Mouse (Mus musculus) G1E (cell line): ENCODE measurements around the gene Cnr2. TPM values are rescaled to one million over a fixed set of nuclear protein-coding genes. Genes with fewer than 3 reads are reported as not detected.

Experiments used
- ATAC-seq: 2 replicates; pipeline ENCODE4 v1.8.0; 2016; ENCODE audit warnings: mild to moderate bottlenecking; ENCODE audit not compliant: insufficient number of reproducible peaks, poor library complexity, low FRiP score, severe bottlenecking; ENCODE audit errors: extremely low read depth
- DNase-seq: peaks from one replicate; pipeline ENCODE4 v3.0.0; 2012; ENCODE audit warnings: low spot score
- H3K27me3 ChIP-seq: 2 replicates; pipeline ENCODE4 v1.6.1; 2012; ENCODE audit warnings: mild to moderate bottlenecking, low read length, inconsistent platforms; ENCODE audit not compliant: insufficient read depth
- H3K36me3 ChIP-seq: replicated peaks from 2 replicates; pipeline ENCODE3; 2012; ENCODE audit warnings: mild to moderate bottlenecking, inconsistent platforms
- H3K4me1 ChIP-seq: 2 replicates; pipeline ENCODE4 v1.6.1; 2012; ENCODE audit warnings: low read depth, low read length, inconsistent platforms, mixed read lengths; ENCODE audit not compliant: insufficient read depth
- H3K4me3 ChIP-seq: 2 replicates; pipeline ENCODE4 v1.5.1; 2012; ENCODE audit warnings: low read depth, mild to moderate bottlenecking, inconsistent platforms, low read length, moderate library complexity, mixed read lengths
- H3K9me3 ChIP-seq: replicated peaks from 2 replicates; pipeline ENCODE4 v1.6.1; 2012; ENCODE audit warnings: inconsistent platforms
- CTCF ChIP-seq: IDR thresholded peaks from 2 replicates; pipeline ENCODE4 v1.5.1; 2012; ENCODE audit warnings: low read depth, low read length, inconsistent platforms, mixed read lengths
- GATA1 ChIP-seq: IDR thresholded peaks from 2 replicates; pipeline ENCODE4 v1.6.1; 2012; ENCODE audit warnings: borderline replicate concordance, low read length, inconsistent platforms, mixed read lengths
- GATA2 ChIP-seq: IDR thresholded peaks from 2 replicates; pipeline ENCODE4 v1.6.1; 2012; ENCODE audit warnings: low read depth, low read length, inconsistent platforms, borderline replicate concordance
- POLR2AphosphoS5 ChIP-seq: IDR thresholded peaks from 2 replicates; pipeline ENCODE4 v1.6.1; 2012; ENCODE audit warnings: low read depth, low read length, inconsistent platforms; ENCODE audit not compliant: insufficient replicate concordance
- TAL1 ChIP-seq: conservative IDR thresholded peaks from 2 replicates; pipeline ENCODE4 v1.6.1; 2012; ENCODE audit warnings: low read depth, low read length, inconsistent platforms, mixed read lengths
- polyA plus RNA-seq: library from polyadenylated mRNA; stranded (reverse); fragments of >175 nt; gene quantifications from 2 replicates; pipeline ENCODE4 v1.2.3, GENCODE M21; 2012
- total RNA-seq, 2 experiments: library from RNA; stranded (forward) in 1 of 2; stranded (reverse) in 1 of 2; fragments of 200-1000 nt in 1 of 2; fragments of >200 nt in 1 of 2; fragmentation: Nextera tagmentation in 1 of 2; gene quantifications; 2 replicates each; pipeline ENCODE4 v1.2.3; 2014 to 2017

Cnr2 gene
- total and polyA plus RNA-seq, 3 experiments, result 5.1 to 28.2 (median 13.6) TPM

GRCm38 (mm10) chr4:135962946-135963345, 67.8 kb downstream of the Cnr2 start:
- Histone ChIP-seq H3K4me3 (peak overlapping the region; percentile 83), H3K36me3 (peaks cover 82% of the 10 kb centered on the region), H3K4me1 (peaks cover 45% of the 10 kb centered on the region), H3K27me3 (no peaks in the 10 kb centered on the region), H3K9me3 (no peaks in the 10 kb centered on the region)
- TF ChIP-seq CTCF (no peak), POLR2AphosphoS5 (no peak), GATA1 (no peak), TAL1 (no peak), GATA2 (no peak)
- no peak for ATAC-seq
- no peak for DNase-seq

GRCm38 (mm10) chr4:135963457-135964193, 68.4 kb downstream of the Cnr2 start, which contains the start of gene Gale:
Gene Gale (plus strand): TSS chr4:135963727.
- Histone ChIP-seq H3K9me3 (no peaks in the 10 kb centered on the region), H3K4me1 (peaks cover 47% of the 10 kb centered on the region), H3K36me3 (peaks cover 82% of the 10 kb centered on the region), H3K4me3 (peak within 1 kb of the TSS; percentile 83), H3K27me3 (no peaks in the 10 kb centered on the region)
- ATAC-seq, result peak; percentile 82
- DNase-seq, result peak; percentile 91
- TF ChIP-seq TAL1, result no peak
- no peak for TF ChIP-seq CTCF
- TF ChIP-seq GATA1, result no peak
- no peak for TF ChIP-seq POLR2AphosphoS5
- no peak for TF ChIP-seq GATA2

- H3K27me3 ChIP-seq, result no peaks in the 10 kb centered on the region
- H3K4me3 ChIP-seq, result peak overlapping the region; percentile 83
- ATAC-seq (no peak), DNase-seq (no peak)
- H3K36me3 ChIP-seq, result peaks cover 82% of the 10 kb centered on the region
- peaks cover 55% of the 10 kb centered on the region for H3K4me1 ChIP-seq
- no peaks in the 10 kb centered on the region for H3K9me3 ChIP-seq
- TF ChIP-seq TAL1 (no peak), GATA1 (no peak), POLR2AphosphoS5 (no peak), GATA2 (no peak), CTCF (no peak)
Observed at GRCm38 (mm10) chr4:135964426-135964825, 69.2 kb downstream of the Cnr2 start.

GRCm38 (mm10) chr4:135965113-135965512, 69.9 kb downstream of the Cnr2 start:
- no peak for DNase-seq
- H3K4me3 ChIP-seq, result no peak overlapping the region
- peaks cover 82% of the 10 kb centered on the region for H3K36me3 ChIP-seq

GRCm38 (mm10) chr4:135966283-135966682, 71.1 kb downstream of the Cnr2 start:
- TF ChIP-seq GATA1 (no peak), POLR2AphosphoS5 (no peak), TAL1 (no peak)
- no peaks in the 10 kb centered on the region for H3K27me3 ChIP-seq
- peaks cover 81% of the 10 kb centered on the region for H3K36me3 ChIP-seq
- DNase-seq, result no peak
- ATAC-seq, result no peak
- H3K4me1 ChIP-seq, result peaks cover 66% of the 10 kb centered on the region
- H3K9me3 ChIP-seq, result no peaks in the 10 kb centered on the region
- no peak overlapping the region for H3K4me3 ChIP-seq

More at GRCm38 (mm10) chr4:135965113-135965512, 69.9 kb downstream of the Cnr2 start:
- no peaks in the 10 kb centered on the region for H3K27me3 ChIP-seq
- no peak for ATAC-seq
- H3K4me1 ChIP-seq, result peaks cover 61% of the 10 kb centered on the region
- no peaks in the 10 kb centered on the region for H3K9me3 ChIP-seq
- no peak for TF ChIP-seq GATA2
- TF ChIP-seq GATA1, result no peak
- no peak for TF ChIP-seq CTCF
- no peak for TF ChIP-seq TAL1
- no peak for TF ChIP-seq POLR2AphosphoS5

- ATAC-seq (no peak), DNase-seq (no peak)
- peaks cover 69% of the 10 kb centered on the region for H3K4me1 ChIP-seq
- H3K27me3 ChIP-seq, result no peaks in the 10 kb centered on the region
- H3K9me3 ChIP-seq, result no peaks in the 10 kb centered on the region
- no peak overlapping the region for H3K4me3 ChIP-seq
- H3K36me3 ChIP-seq, result peaks cover 73% of the 10 kb centered on the region
- TF ChIP-seq CTCF, result no peak
- no peak for TF ChIP-seq POLR2AphosphoS5
- no peak for TF ChIP-seq GATA2
- TF ChIP-seq GATA1, result no peak
- TF ChIP-seq TAL1, result no peak
Observed at GRCm38 (mm10) chr4:135967086-135967760, 72.0 kb downstream of the Cnr2 start.
